Mouse (Mus musculus) liver, adult 2 months (tissue): ENCODE results near the gene Ptges3. TPM values are rescaled to one million over a fixed set of nuclear protein-coding genes. Genes with fewer than 3 reads are reported as not detected.
"Not testable (repeated sequence)": the region's sequence is repeated elsewhere in the genome, so short reads cannot be mapped to it uniquely, and the experiment has no call there.

ENCODE experiments used
- DNase-seq: peaks from one replicate; pipeline ENCODE4 v3.0.0-alpha.2; 2011; ENCODE audit warnings: low read depth, low spot score; ENCODE audit errors: extremely low read depth
- H3K27ac ChIP-seq: fragments of 200-500 bp; replicated peaks from 2 replicates; pipeline ENCODE4 v1.5.1; 2012; ENCODE audit warnings: low read depth, mild to moderate bottlenecking, control low read depth, inconsistent platforms, low read length; ENCODE audit not compliant: insufficient read depth
- H3K27me3 ChIP-seq: fragments of 200-500 bp; 2 replicates; pipeline ENCODE4 v1.6.1; 2012; ENCODE audit warnings: mild to moderate bottlenecking, moderate library complexity, low read length, inconsistent platforms; ENCODE audit not compliant: control insufficient read depth, insufficient read depth
- H3K36me3 ChIP-seq: fragments of 200-500 bp; 2 replicates; pipeline ENCODE4 v1.6.1; 2012; ENCODE audit warnings: low read length, inconsistent platforms; ENCODE audit not compliant: control insufficient read depth, insufficient read depth
- H3K4me1 ChIP-seq: fragments of 200-500 bp; 2 replicates; pipeline ENCODE4 v1.6.1; 2011; ENCODE audit warnings: low read length; ENCODE audit not compliant: control insufficient read depth, insufficient read depth
- H3K4me3 ChIP-seq: fragments of 200-500 bp; 2 replicates; pipeline ENCODE4 v1.5.1; 2011; ENCODE audit warnings: low read depth, mild to moderate bottlenecking, control low read depth, low read length, moderate library complexity; ENCODE audit not compliant: insufficient read depth
- H3K79me2 ChIP-seq: fragments of 200-500 bp; 2 replicates; pipeline ENCODE4 v1.6.1; 2012; ENCODE audit warnings: inconsistent platforms, mild to moderate bottlenecking, low read length, moderate library complexity; ENCODE audit not compliant: control insufficient read depth, insufficient read depth
- H3K9ac ChIP-seq: fragments of 200-500 bp; 2 replicates; pipeline ENCODE4 v1.6.1; 2012; ENCODE audit warnings: low read depth, mild to moderate bottlenecking, control low read depth, inconsistent platforms, low read length
- CTCF ChIP-seq: fragments of 200-500 bp; IDR thresholded peaks from 2 replicates; pipeline ENCODE4 v1.5.1; 2011; ENCODE audit warnings: low read depth, low read length, control low read depth
- POLR2A ChIP-seq: fragments of 200-500 bp; IDR thresholded peaks from 2 replicates; pipeline ENCODE4 v1.6.1; 2011; ENCODE audit warnings: low read length, control low read depth; ENCODE audit not compliant: insufficient read depth; ENCODE audit errors: extremely low read depth
- WGBS: fragments of 180-500 bp; shearing (Covaris S2); methylation state at CpG from one replicate; pipeline ENCODE4 v1.1.7; 2018; 5-methylcytosine and 5-hydroxymethylcytosine counted together
- polyA plus RNA-seq: library from polyadenylated mRNA; depleted of rRNA; stranded (reverse); fragments of >200 nt; gene quantifications from 2 replicates; pipeline ENCODE4 v1.2.3, GENCODE M21; 2012
- total RNA-seq: library from RNA; depleted of rRNA; stranded (reverse); fragments of >200 nt; gene quantifications from 2 replicates; pipeline ENCODE4 v1.2.3, GENCODE M21; 2014

Ptges3 gene
- total and polyA plus RNA-seq, 2 experiments = 24.8 to 90.4 TPM

GRCm38 (mm10) chr10:128061109-128061508 lies 2.4 kb downstream of the Ptges3 start:
- H3K4me1 ChIP-seq = peaks cover 23% of the 10 kb centered on the region
- no peak for DNase-seq
- no peak overlapping the region for H3K4me3 ChIP-seq
- H3K27me3 ChIP-seq = no peaks in the 10 kb centered on the region
- no peak overlapping the region for H3K9ac ChIP-seq
- WGBS = 40% methylated on average over 5 of the region's 5 CpGs
- H3K79me2 ChIP-seq = peaks cover 43% of the 10 kb centered on the region
- TF ChIP-seq CTCF (no peak), POLR2A (no peak)
- H3K27ac ChIP-seq = peak overlapping the region; percentile 42; the same call in 1 of the 2 replicates
- peaks cover 15% of the 10 kb centered on the region for H3K36me3 ChIP-seq

GRCm38 (mm10) chr10:128062221-128062989 lies 3.7 kb downstream of the Ptges3 start:
- H3K4me3 ChIP-seq = peak overlapping the region; percentile 52; the same call in 1 of the 2 replicates
- DNase-seq = peak; percentile 94
- peaks cover 23% of the 10 kb centered on the region for H3K4me1 ChIP-seq
- H3K9ac ChIP-seq = peak overlapping the region; percentile 29; the same call in 1 of the 2 replicates
- peak overlapping the region; percentile 87 for H3K27ac ChIP-seq
- 39% methylated on average over 6 of the region's 6 CpGs for WGBS
- no peaks in the 10 kb centered on the region for H3K27me3 ChIP-seq
- H3K79me2 ChIP-seq = peaks cover 48% of the 10 kb centered on the region
- peaks cover 15% of the 10 kb centered on the region for H3K36me3 ChIP-seq
- TF ChIP-seq POLR2A (no peak), CTCF (no peak)

- H3K36me3 ChIP-seq = peaks cover 26% of the 10 kb centered on the region
- H3K4me1 ChIP-seq = peaks cover 31% of the 10 kb centered on the region
- peaks cover 45% of the 10 kb centered on the region for H3K79me2 ChIP-seq
- no peak overlapping the region for H3K4me3 ChIP-seq
- TF ChIP-seq POLR2A (no peak), CTCF (no peak)
- H3K27me3 ChIP-seq = no peaks in the 10 kb centered on the region
- no peak overlapping the region for H3K27ac ChIP-seq
- no peak for DNase-seq
- H3K9ac ChIP-seq = no peak overlapping the region
- WGBS = 72% methylated on average over 5 of the region's 5 CpGs
Measured at GRCm38 (mm10) chr10:128066072-128066471, 7.3 kb downstream of the Ptges3 start.

GRCm38 (mm10) chr10:128069201-128069600 lies 10.4 kb downstream of the Ptges3 start:
- 36% methylated on average over 4 of the region's 4 CpGs for WGBS
- H3K27ac ChIP-seq = peak overlapping the region; percentile 55
- TF ChIP-seq POLR2A (no peak), CTCF (no peak)

GRCm38 (mm10) chr10:128070432-128070831 lies 11.7 kb downstream of the Ptges3 start:
- H3K27ac ChIP-seq = peak overlapping the region; percentile 84

More at GRCm38 (mm10) chr10:128069201-128069600, 10.4 kb downstream of the Ptges3 start:
- peaks cover 25% of the 10 kb centered on the region; the same call in 1 of the 2 replicates for H3K79me2 ChIP-seq
- no peaks in the 10 kb centered on the region for H3K27me3 ChIP-seq
- H3K4me1 ChIP-seq = peaks cover 19% of the 10 kb centered on the region
- peaks cover 41% of the 10 kb centered on the region for H3K36me3 ChIP-seq
- no peak overlapping the region for H3K9ac ChIP-seq
- no peak overlapping the region for H3K4me3 ChIP-seq
- peak; percentile 69 for DNase-seq

GRCm38 (mm10) chr10:128078269-128078668 lies 19.5 kb downstream of the Ptges3 start:
- not testable (repeated sequence) for DNase-seq, H3K79me2 ChIP-seq, H3K4me1 ChIP-seq, H3K27me3 ChIP-seq, H3K9ac ChIP-seq, H3K4me3 ChIP-seq, H3K27ac ChIP-seq
- H3K36me3 ChIP-seq = peaks cover 27% of the 10 kb centered on the region
- 83% methylated on average over 5 of the region's 5 CpGs for whole genome bisulfite sequencing

More at GRCm38 (mm10) chr10:128070432-128070831, 11.7 kb downstream of the Ptges3 start:
- H3K27me3 ChIP-seq, H3K4me3 ChIP-seq, H3K9ac ChIP-seq, DNase-seq: not testable (repeated sequence)
- 95% methylated on average over 2 of the region's 2 CpGs for WGBS
- peaks cover 15% of the 10 kb centered on the region; the same call in 1 of the 2 replicates for H3K79me2 ChIP-seq
- peaks cover 42% of the 10 kb centered on the region for H3K36me3 ChIP-seq
- H3K4me1 ChIP-seq = peaks cover 19% of the 10 kb centered on the region
